Mouse (Mus musculus): ENCODE measurements around the gene Sipa1. TPM values are rescaled to one million over a fixed set of nuclear protein-coding genes. Genes with fewer than 3 reads are reported as not detected.
A peak's percentile ranks its signal among the peaks of the same experiment; 100 is the strongest.

Gene Sipa1
- total RNA-seq (2014; fragmentation: Nextera tagmentation), result 14.9 and 33.7 TPM in 2 replicates
- 10.3 and 13.5 TPM in 2 replicates for total RNA-seq (2017)
- polyA plus RNA-seq (2012), result 88.4 and 107 TPM in 2 replicates

DNA sequence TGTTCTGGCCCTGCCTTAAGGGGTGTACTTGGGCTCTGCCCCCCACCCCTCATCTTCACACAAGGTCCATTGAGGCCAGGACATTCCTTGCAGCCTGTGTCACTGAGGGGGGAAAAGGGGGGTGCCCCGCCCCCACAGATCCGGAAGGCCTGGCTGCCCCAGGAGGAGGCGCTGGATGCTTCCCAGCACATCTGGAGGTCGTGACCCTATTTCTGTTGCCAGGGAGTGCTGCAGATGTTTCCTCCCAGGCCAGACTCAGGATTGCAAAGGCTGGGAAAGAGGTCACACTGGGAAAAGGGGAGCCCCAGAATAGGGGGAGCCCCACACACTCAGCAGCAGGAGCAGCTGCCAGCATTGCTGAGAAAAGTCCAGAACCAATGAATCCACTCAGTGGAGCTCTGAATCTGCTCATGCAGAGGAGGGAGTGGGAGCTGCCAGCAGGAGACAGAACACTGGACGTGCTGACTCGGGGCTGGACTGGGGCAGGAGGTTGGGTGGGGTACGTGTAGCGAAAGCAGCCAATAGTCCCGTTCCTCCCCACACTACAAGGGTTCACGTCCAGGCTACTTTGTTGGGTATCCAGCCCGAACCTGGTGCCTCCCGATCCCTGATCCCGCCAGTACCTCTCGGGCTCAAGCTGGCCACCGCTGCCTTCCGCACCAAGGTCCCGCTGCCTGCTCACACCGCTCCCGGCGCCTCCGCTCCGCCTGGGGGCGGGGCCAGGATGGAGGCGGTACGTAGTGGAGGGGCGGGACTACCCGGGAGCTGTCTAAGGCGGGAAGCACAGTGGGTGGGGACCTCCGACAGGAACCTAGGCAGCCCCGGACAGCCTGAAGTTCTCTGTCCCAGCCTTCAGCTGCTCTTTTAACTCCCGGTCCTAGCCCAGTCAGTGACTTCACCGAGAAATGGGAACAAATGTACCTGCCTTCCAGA lies at the start of gene Sipa1:
Sipa1 (minus strand) TSS at position 727 of the 933 bp plus-strand sequence.
- peak; percentile 93 for DNase-seq (ENCODE audit: low spot score)
- Histone ChIP-seq H3K27me3 (ENCODE audit: insufficient read depth, low read length) (no peaks in the 10 kb centered on the region; the same call in 1 of the 2 replicates), H3K9me3 (replicated peaks) (no peaks in the 10 kb centered on the region), H3K4me1 (ENCODE audit: insufficient read depth, low read depth, low read length) (peaks cover 75% of the 10 kb centered on the region), H3K36me3 (replicated peaks) (peaks cover 88% of the 10 kb centered on the region), H3K4me3 (ENCODE audit: low read depth, low read length) (peak within 1 kb of the TSS; percentile 76)
- ATAC-seq (ENCODE audit: extremely low read depth, insufficient number of reproducible peaks, low FRiP score, poor library complexity, severe bottlenecking), result peak; percentile 74
- no peak for TF ChIP-seq TAL1 (conservative IDR thresholded peaks at IDR 0.05; ENCODE audit: low read depth, low read length)
- TF ChIP-seq POLR2AphosphoS5 (IDR thresholded peaks at IDR 0.05; ENCODE audit: insufficient replicate concordance, low read depth, low read length), result no peak
- TF ChIP-seq GATA1 (IDR thresholded peaks at IDR 0.05; ENCODE audit: borderline replicate concordance, low read length), result no peak

DNA sequence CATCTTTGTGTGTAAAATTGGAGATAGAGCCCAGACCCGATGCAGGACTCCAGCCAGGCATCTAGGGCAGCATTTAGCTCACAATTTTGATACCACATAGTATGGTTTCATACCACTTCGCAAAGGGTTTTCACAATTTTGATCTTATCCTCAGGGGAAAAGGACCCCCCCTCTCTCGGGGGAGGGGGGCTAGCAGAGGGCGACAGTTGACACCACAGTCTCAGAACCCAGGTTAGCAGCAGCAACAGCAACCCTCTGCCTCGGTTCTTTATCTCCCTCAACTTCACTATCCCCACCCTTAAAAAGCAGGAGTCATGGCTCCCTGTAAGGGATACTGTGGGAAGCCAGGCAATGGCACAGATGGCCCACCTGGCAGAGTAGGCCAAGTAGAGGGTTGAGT lies 49.7 kb upstream of the Sipa1 start:
- H3K4me3 ChIP-seq (ENCODE audit: low read depth, low read length), result no peak overlapping the region; the same call in 1 of the 2 replicates
- no peaks in the 10 kb centered on the region for H3K27me3 ChIP-seq (ENCODE audit: insufficient read depth, low read length)
- H3K9me3 ChIP-seq (replicated peaks), result no peaks in the 10 kb centered on the region
- ATAC-seq (ENCODE audit: extremely low read depth, insufficient number of reproducible peaks, low FRiP score, poor library complexity, severe bottlenecking) (no peak), DNase-seq (ENCODE audit: low spot score) (no peak)
- H3K36me3 ChIP-seq (replicated peaks), result peaks cover 97% of the 10 kb centered on the region
- peaks cover 66% of the 10 kb centered on the region for H3K4me1 ChIP-seq (ENCODE audit: insufficient read depth, low read depth, low read length)
- TF ChIP-seq TAL1 (conservative IDR thresholded peaks at IDR 0.05; ENCODE audit: low read depth, low read length) (no peak), POLR2AphosphoS5 (IDR thresholded peaks at IDR 0.05; ENCODE audit: insufficient replicate concordance, low read depth, low read length) (no peak), CTCF (IDR thresholded peaks at IDR 0.05; ENCODE audit: low read depth, low read length) (no peak), GATA1 (IDR thresholded peaks at IDR 0.05; ENCODE audit: borderline replicate concordance, low read length) (no peak), GATA2 (IDR thresholded peaks at IDR 0.05; ENCODE audit: borderline replicate concordance, low read depth, low read length) (no peak)

DNA sequence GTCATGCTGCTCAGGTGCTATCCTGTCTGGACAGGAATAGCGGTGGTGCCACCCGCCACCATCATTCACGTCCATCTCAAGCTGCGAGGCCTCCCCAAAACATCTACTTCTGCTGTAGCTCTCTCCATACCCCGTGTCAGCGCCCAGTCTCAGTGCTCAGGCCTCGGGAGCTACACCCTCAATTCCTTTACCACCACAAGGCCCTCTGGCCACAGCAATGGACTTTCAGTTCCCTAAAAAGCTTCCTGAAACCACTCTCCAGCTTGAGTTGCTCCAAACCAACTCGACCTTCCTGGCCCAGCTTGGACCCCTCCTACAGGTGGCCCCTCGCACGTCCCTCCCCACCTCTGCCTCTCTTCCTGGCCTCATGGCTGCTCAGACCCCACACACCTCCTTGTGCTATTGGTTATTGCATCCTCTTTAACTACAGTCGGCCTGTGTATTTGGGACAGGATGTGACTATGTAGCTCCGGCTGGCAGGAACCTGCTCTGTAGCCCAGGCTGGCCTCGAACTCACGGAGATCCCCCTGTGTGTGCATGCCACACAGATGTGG lies 48.5 kb upstream of the Sipa1 start:
- Histone ChIP-seq H3K9me3 (replicated peaks) (no peaks in the 10 kb centered on the region), H3K27me3 (ENCODE audit: insufficient read depth, low read length) (no peaks in the 10 kb centered on the region), H3K4me1 (ENCODE audit: insufficient read depth, low read depth, low read length) (peaks cover 61% of the 10 kb centered on the region), H3K4me3 (ENCODE audit: low read depth, low read length) (no peak overlapping the region), H3K36me3 (replicated peaks) (peaks cover 96% of the 10 kb centered on the region)
- TF ChIP-seq GATA2 (IDR thresholded peaks at IDR 0.05; ENCODE audit: borderline replicate concordance, low read depth, low read length) (no peak), CTCF (IDR thresholded peaks at IDR 0.05; ENCODE audit: low read depth, low read length) (no peak), POLR2AphosphoS5 (IDR thresholded peaks at IDR 0.05; ENCODE audit: insufficient replicate concordance, low read depth, low read length) (no peak), TAL1 (conservative IDR thresholded peaks at IDR 0.05; ENCODE audit: low read depth, low read length) (no peak), GATA1 (IDR thresholded peaks at IDR 0.05; ENCODE audit: borderline replicate concordance, low read length) (no peak)
- ATAC-seq (ENCODE audit: extremely low read depth, insufficient number of reproducible peaks, low FRiP score, poor library complexity, severe bottlenecking), result no peak
- DNase-seq (ENCODE audit: low spot score), result no peak

DNA sequence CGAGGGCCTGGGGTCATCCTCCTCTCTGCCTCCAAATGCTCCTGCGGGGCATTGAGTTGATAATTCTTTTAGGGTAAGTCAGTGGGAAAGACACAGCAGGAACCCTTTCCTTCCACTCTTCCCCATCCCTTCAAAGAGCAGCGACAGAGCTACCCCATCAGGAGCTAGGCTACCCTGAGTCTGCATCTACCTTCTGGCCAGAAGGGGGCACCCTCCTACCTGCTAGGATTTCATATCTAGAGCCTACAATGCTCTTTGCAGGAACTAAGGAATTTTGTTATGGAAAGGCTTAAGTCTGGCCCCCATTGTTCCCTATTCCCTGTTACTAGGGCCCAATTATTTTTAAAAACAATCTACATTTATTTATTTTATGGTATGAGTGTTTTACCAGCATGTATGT lies 47.7 kb upstream of the Sipa1 start:
- ATAC-seq (ENCODE audit: extremely low read depth, insufficient number of reproducible peaks, low FRiP score, poor library complexity, severe bottlenecking) (no peak), DNase-seq (ENCODE audit: low spot score) (no peak)
- no peaks in the 10 kb centered on the region for H3K27me3 ChIP-seq (ENCODE audit: insufficient read depth, low read length)
- TF ChIP-seq CTCF (IDR thresholded peaks at IDR 0.05; ENCODE audit: low read depth, low read length) (peak; percentile 63), GATA1 (IDR thresholded peaks at IDR 0.05; ENCODE audit: borderline replicate concordance, low read length) (no peak)
- H3K4me3 ChIP-seq (ENCODE audit: low read depth, low read length), result no peak overlapping the region
- H3K36me3 ChIP-seq (replicated peaks), result peaks cover 96% of the 10 kb centered on the region
- H3K9me3 ChIP-seq (replicated peaks), result no peaks in the 10 kb centered on the region
- peaks cover 62% of the 10 kb centered on the region for H3K4me1 ChIP-seq (ENCODE audit: insufficient read depth, low read depth, low read length)

DNA sequence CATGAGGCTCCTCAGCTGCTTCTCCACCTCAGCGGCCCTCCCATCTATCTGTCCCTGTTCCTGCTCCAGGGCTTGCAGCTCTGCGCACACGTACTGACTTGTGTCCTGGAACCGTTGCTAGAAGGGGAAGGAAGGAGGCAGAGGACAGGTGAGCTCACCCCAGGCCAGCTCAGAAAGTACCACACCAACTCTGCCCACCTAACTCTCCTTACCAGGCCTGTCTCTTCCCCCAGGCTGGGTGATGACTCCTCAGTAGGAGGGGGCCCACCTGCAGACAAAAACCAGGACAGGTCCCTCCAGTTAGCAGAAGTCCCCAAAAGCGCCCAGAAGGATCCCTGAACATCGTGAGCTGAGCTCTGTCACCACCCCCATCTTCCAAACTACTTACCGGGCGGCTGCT lies 47.1 kb upstream of the Sipa1 start:
- no peak for ATAC-seq (ENCODE audit: extremely low read depth, insufficient number of reproducible peaks, low FRiP score, poor library complexity, severe bottlenecking)
- DNase-seq (ENCODE audit: low spot score), result no peak
- TF ChIP-seq POLR2AphosphoS5 (IDR thresholded peaks at IDR 0.05; ENCODE audit: insufficient replicate concordance, low read depth, low read length), result no peak
- TF ChIP-seq CTCF (IDR thresholded peaks at IDR 0.05; ENCODE audit: low read depth, low read length), result no peak
- no peak for TF ChIP-seq GATA2 (IDR thresholded peaks at IDR 0.05; ENCODE audit: borderline replicate concordance, low read depth, low read length)
- no peak for TF ChIP-seq TAL1 (conservative IDR thresholded peaks at IDR 0.05; ENCODE audit: low read depth, low read length)
- Histone ChIP-seq H3K4me1 (ENCODE audit: insufficient read depth, low read depth, low read length) (peaks cover 62% of the 10 kb centered on the region), H3K36me3 (replicated peaks) (peaks cover 96% of the 10 kb centered on the region), H3K27me3 (ENCODE audit: insufficient read depth, low read length) (no peaks in the 10 kb centered on the region), H3K9me3 (replicated peaks) (no peaks in the 10 kb centered on the region), H3K4me3 (ENCODE audit: low read depth, low read length) (no peak overlapping the region)

DNA sequence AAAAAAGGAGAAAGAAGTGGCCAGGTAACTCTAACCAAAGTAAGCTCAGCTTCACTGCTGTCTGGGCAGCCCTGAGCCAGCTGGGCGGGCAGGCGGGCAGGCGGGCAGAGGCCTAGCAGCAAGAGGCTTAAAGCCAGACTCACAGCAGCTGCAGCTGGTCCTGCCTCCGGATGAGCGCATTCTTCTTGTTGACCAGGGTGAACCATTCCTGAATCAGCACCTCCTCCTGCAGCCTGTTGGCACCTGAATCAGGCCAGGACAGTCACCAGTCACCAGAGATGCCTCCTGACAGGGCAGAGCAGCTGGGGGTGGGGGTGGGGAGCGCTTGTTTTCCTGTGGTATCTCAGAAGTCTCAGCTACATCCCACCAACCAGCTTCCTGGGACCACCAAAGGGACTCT lies 46.6 kb upstream of the Sipa1 start:
- Histone ChIP-seq H3K27me3 (ENCODE audit: insufficient read depth, low read length) (no peaks in the 10 kb centered on the region), H3K9me3 (replicated peaks) (no peaks in the 10 kb centered on the region), H3K36me3 (replicated peaks) (peaks cover 95% of the 10 kb centered on the region), H3K4me3 (ENCODE audit: low read depth, low read length) (no peak overlapping the region), H3K4me1 (ENCODE audit: insufficient read depth, low read depth, low read length) (peaks cover 62% of the 10 kb centered on the region)
- ATAC-seq (ENCODE audit: extremely low read depth, insufficient number of reproducible peaks, low FRiP score, poor library complexity, severe bottlenecking) (no peak), DNase-seq (ENCODE audit: low spot score) (no peak)
- TF ChIP-seq GATA1 (IDR thresholded peaks at IDR 0.05; ENCODE audit: borderline replicate concordance, low read length) (no peak), POLR2AphosphoS5 (IDR thresholded peaks at IDR 0.05; ENCODE audit: insufficient replicate concordance, low read depth, low read length) (no peak), CTCF (IDR thresholded peaks at IDR 0.05; ENCODE audit: low read depth, low read length) (no peak)
